Mouse (Mus musculus) small intestine, adult 2 months (tissue): ENCODE measurements around the gene Zfp260.

Source experiments
- CTCF ChIP-seq: fragments of 200-500 bp; IDR thresholded peaks from 2 replicates; pipeline ENCODE4 v1.5.1; 2012; ENCODE audit warnings: low read depth, mild to moderate bottlenecking, control low read depth, inconsistent platforms, low read length, moderate library complexity, mixed read lengths; ENCODE audit not compliant: insufficient replicate concordance, insufficient read length; ENCODE audit errors: extremely low read depth
- POLR2A ChIP-seq: fragments of 200-500 bp; IDR thresholded peaks from 2 replicates; pipeline ENCODE4 v1.6.1; 2012; ENCODE audit warnings: low read depth, mild to moderate bottlenecking, control low read depth, inconsistent platforms, low read length, moderate library complexity

GRCm38 (mm10) chr7:30053591-30053990, 41.0 kb upstream of the Zfp260 start:
- TF ChIP-seq POLR2A (no peak), CTCF (no peak)
